Mouse (Mus musculus) lung, postnatal 0 days (tissue): ENCODE results near the gene Fstl3. TPM values are rescaled to one million over a fixed set of nuclear protein-coding genes. Genes with fewer than 3 reads are reported as not detected.
A peak's percentile ranks its signal among the peaks of the same experiment; 100 is the strongest.

ENCODE experiments used
- ATAC-seq: fragments of 200-750 bp; cut with Nextera tagmentation; 2 replicates; pipeline ENCODE4 v1.8.0; 2017; ENCODE audit warnings: moderate library complexity
- DNase-seq: peaks from one replicate; pipeline ENCODE4 v3.0.0-alpha.2; 2016; ENCODE audit warnings: low spot score
- H3K27ac ChIP-seq: fragments of 300-500 bp; sonication (generic); 2 replicates; pipeline ENCODE4 v1.5.1; 2014; ENCODE audit warnings: antibody characterized with exemption, mild to moderate bottlenecking, low read length, mixed read lengths
- H3K27me3 ChIP-seq: fragments of 300-500 bp; sonication (generic); replicated peaks from 2 replicates; pipeline ENCODE4 v1.6.1; 2014; ENCODE audit warnings: low read length, mixed read lengths; ENCODE audit not compliant: insufficient read depth
- H3K36me3 ChIP-seq: fragments of 300-500 bp; sonication (generic); 2 replicates; pipeline ENCODE4 v1.6.1; 2014; ENCODE audit warnings: low read length, mixed read lengths; ENCODE audit not compliant: insufficient read depth
- H3K4me1 ChIP-seq: fragments of 300-500 bp; sonication (generic); 2 replicates; pipeline ENCODE4 v1.6.1; 2014; ENCODE audit warnings: antibody characterized with exemption, low read depth, low read length, mixed read lengths; ENCODE audit not compliant: insufficient read depth
- H3K4me2 ChIP-seq: fragments of 300-500 bp; sonication (generic); replicated peaks from 2 replicates; pipeline ENCODE4 v1.6.1; 2014; ENCODE audit warnings: low read depth, mild to moderate bottlenecking, low read length, moderate library complexity, mixed read lengths
- H3K4me3 ChIP-seq: fragments of 300-500 bp; sonication (generic); 2 replicates; pipeline ENCODE4 v1.5.1; 2014; ENCODE audit warnings: low read depth, low read length
- H3K9ac ChIP-seq: fragments of 300-500 bp; sonication (generic); replicated peaks from 2 replicates; pipeline ENCODE4 v1.6.1; 2014; ENCODE audit warnings: low read depth, mild to moderate bottlenecking
- H3K9me3 ChIP-seq: fragments of 300-500 bp; sonication (generic); 2 replicates; pipeline ENCODE4 v1.6.1; 2016; ENCODE audit warnings: low read length, mixed read lengths
- CTCF ChIP-seq: IDR thresholded peaks from 2 replicates; pipeline ENCODE4 v1.5.1; 2016; ENCODE audit warnings: antibody characterized with exemption, mild to moderate bottlenecking
- EP300 ChIP-seq: IDR thresholded peaks from 2 replicates; pipeline ENCODE4 v1.6.1; 2016; ENCODE audit warnings: antibody characterized with exemption, mild to moderate bottlenecking, control low read depth
- WGBS: fragments of 180-500 bp; shearing (Covaris S2); extraction: QIAGEN DNeasy Blood & Tissue Kit; methylation state at CpG from one replicate; pipeline ENCODE4 v1.1.7; 2014; 5-methylcytosine and 5-hydroxymethylcytosine counted together
- polyA plus RNA-seq: library from polyadenylated mRNA; unstranded; fragments of >200 nt; fragmentation: Nextera tagmentation; extraction: Ambion mirVana; gene quantifications from 2 replicates; pipeline ENCODE4 v1.2.1, GENCODE M21; 2015

The Fstl3 gene
- polyA plus RNA-seq: 38.6 and 39.9 TPM in 2 replicates

DNA sequence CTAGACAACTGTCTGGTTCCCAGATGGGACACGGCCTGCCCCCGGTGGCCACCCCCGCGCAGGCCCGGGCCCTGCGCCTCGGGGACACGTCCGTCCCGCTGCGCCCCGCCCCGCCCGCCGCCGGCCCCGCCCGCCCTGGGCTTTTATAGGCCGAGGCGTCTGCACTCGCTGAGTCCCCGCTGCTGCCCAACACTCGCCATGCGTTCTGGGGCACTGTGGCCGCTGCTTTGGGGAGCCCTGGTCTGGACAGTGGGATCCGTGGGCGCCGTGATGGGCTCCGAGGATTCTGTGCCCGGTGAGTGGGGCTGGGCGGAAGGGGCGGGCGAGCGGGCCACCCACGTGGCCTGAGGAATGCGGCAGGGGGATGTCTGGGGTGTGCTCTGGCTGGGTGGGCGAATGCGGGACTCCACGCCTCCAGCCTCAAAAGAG is at the start of gene Fstl3:
Gene Fstl3 (plus strand): TSS at position 170 of the 429 bp plus-strand sequence.
- Histone ChIP-seq H3K4me3 (peak within 1 kb of the TSS; percentile 40), H3K4me2 (peak within 1 kb of the TSS; percentile 58), H3K27me3 (no peaks in the 10 kb centered on the region), H3K9ac (peak within 1 kb of the TSS; percentile 27; the same call in 1 of the 2 replicates), H3K27ac (peak within 1 kb of the TSS; percentile 60), H3K9me3 (no peaks in the 10 kb centered on the region), H3K36me3 (no peaks in the 10 kb centered on the region; the same call in 1 of the 2 replicates), H3K4me1 (peaks cover 17% of the 10 kb centered on the region; the same call in 1 of the 2 replicates)
- TF ChIP-seq CTCF: no peak
- no peak for TF ChIP-seq EP300
- DNase-seq: no peak
- ATAC-seq: no peak
- 3% methylated on average over 39 of the region's 39 CpGs for WGBS

DNA sequence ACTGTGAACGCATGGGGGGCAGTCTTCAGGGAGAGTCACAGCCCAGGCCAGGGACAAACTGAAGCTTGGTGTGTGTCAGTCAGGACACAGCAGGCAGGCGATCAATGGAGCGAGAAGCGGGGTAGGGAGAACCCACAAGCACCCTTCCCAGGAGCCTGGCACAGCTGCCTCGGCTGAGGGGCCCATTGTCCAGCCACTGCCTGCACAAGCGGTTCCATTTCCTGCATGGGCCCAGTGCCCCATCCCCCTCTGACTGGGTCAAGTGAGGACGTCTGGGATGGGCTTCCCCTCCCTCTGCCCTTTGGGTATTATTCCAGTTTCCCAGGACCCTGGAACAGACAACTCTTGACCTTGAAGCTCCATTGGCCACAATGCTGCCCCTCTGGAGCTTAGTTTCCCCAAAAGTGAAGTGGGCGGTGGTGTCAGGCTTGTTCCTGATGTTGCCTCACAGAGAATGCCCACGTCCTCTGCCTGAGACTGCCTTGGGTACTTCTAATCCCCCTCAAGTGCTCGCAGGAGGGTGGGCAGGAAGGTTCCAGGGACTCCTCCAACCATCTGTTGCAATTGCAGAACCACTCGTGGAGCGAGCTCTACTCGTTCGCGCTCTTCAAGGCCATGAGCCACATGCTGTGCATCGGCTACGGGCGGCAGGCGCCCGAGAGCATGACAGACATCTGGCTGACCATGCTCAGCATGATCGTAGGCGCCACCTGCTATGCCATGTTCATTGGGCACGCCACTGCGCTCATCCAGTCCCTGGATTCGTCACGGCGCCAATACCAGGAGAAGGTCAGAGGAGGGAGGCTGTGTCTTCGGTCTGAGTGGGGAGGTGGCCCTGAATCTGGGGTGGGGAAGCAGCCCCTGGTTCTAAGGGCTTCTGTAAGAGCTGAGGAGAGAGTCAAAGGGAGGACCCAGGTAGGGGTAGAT is 48.5 kb upstream of the Fstl3 start:
- Histone ChIP-seq H3K27me3 (no peaks in the 10 kb centered on the region), H3K9me3 (no peaks in the 10 kb centered on the region), H3K4me1 (no peaks in the 10 kb centered on the region), H3K4me3 (no peak overlapping the region), H3K36me3 (no peaks in the 10 kb centered on the region), H3K4me2 (no peak overlapping the region), H3K27ac (no peak overlapping the region), H3K9ac (no peak overlapping the region)
- TF ChIP-seq CTCF (no peak), EP300 (no peak)
- DNase-seq (no peak), ATAC-seq (no peak)
- WGBS: 61% methylated on average over 28 of the region's 28 CpGs

DNA sequence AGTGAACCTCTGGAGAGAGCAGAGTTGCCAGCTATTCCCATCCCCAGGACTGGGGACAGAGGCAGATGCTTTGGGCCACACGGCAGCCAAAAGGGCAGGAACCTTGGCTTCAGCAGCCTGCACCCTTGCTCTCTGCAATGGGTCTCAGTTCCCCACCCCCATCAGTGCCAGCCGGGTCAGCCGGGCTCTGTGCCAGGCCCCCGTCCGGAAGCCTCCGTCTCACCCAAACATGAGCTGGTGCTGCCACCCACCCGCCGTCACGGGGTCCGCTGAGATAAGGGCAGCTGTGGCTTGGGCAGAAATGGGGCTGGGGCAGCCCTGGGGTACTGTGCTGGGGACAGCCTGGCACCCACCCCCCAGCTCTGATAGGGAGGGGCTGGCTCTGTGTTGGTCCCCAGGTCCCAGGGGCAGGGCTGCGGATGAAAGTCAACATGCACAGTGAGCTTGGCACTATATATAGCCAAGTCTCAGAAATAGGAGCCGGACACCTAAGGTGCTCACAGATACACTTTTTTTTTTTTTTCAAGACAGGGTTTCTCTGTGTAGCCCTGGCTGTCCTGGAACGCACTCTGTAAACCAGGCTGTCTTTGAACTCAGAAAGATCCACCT is 47.6 kb upstream of the Fstl3 start:
- ATAC-seq (no peak), DNase-seq (no peak)
- no peak overlapping the region for H3K27ac ChIP-seq
- TF ChIP-seq CTCF (no peak), EP300 (no peak)
- WGBS: 50% methylated on average over 13 of the region's 13 CpGs
- no peak overlapping the region for H3K4me3 ChIP-seq
- no peaks in the 10 kb centered on the region for H3K27me3 ChIP-seq
- H3K4me2 ChIP-seq: no peak overlapping the region
- H3K9me3 ChIP-seq: no peaks in the 10 kb centered on the region
- no peaks in the 10 kb centered on the region for H3K36me3 ChIP-seq
- no peak overlapping the region for H3K9ac ChIP-seq
- H3K4me1 ChIP-seq: no peaks in the 10 kb centered on the region

DNA sequence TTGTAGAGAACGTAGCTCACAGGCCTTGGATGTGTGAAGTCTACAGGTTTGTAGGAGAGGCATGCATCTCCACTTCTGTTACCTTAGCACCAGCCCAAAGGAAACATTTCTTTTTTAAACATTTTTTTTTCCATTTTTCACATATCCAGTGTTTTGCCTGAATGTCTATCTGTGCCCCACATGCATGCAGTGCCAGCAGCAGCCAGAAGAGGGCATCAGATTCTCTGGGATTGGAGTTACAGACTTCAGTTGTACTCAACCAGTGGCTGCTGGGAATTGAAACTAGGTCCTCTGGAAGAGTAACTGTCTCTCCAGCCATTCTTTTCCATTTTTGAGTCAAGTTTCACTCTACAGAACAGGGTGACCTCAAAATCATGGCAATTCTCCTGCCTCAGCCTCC is 44.6 kb upstream of the Fstl3 start:
- Histone ChIP-seq H3K36me3 (peaks cover 14% of the 10 kb centered on the region; the same call in 1 of the 2 replicates), H3K4me3 (no peak overlapping the region), H3K27me3 (no peaks in the 10 kb centered on the region), H3K9me3 (no peaks in the 10 kb centered on the region), H3K4me1 (no peaks in the 10 kb centered on the region), H3K27ac (no peak overlapping the region), H3K4me2 (no peak overlapping the region), H3K9ac (no peak overlapping the region)
- WGBS: 93% methylated on average over 1 of the region's 1 CpGs
- TF ChIP-seq CTCF: peak; percentile 60
- TF ChIP-seq EP300: no peak
- ATAC-seq: no peak
- no peak for DNase-seq

DNA sequence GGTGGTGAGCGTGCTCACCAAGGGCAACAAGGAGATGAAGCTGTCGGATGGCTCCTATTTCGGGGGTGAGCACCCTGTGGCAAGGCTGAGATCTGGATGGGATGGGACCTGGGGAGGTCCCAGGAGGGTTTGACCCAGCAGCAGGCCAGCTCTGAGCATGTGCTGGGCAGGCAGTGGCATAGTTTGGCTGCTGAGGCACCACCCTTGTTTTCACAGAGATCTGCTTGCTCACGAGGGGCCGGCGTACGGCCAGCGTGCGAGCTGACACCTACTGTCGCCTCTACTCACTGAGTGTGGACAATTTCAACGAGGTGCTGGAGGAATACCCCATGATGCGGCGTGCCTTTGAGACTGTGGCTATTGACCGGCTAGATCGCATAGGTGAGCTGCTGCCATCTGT is 43.2 kb upstream of the Fstl3 start:
- DNase-seq (no peak), ATAC-seq (no peak)
- Histone ChIP-seq H3K27ac (no peak overlapping the region), H3K36me3 (peaks cover 22% of the 10 kb centered on the region; the same call in 1 of the 2 replicates), H3K4me3 (no peak overlapping the region), H3K4me1 (no peaks in the 10 kb centered on the region), H3K9ac (no peak overlapping the region), H3K9me3 (peaks cover 3% of the 10 kb centered on the region; the same call in 1 of the 2 replicates), H3K27me3 (no peaks in the 10 kb centered on the region), H3K4me2 (no peak overlapping the region)
- TF ChIP-seq EP300: no peak
- no peak for TF ChIP-seq CTCF
- 93% methylated on average over 15 of the region's 15 CpGs for WGBS

DNA sequence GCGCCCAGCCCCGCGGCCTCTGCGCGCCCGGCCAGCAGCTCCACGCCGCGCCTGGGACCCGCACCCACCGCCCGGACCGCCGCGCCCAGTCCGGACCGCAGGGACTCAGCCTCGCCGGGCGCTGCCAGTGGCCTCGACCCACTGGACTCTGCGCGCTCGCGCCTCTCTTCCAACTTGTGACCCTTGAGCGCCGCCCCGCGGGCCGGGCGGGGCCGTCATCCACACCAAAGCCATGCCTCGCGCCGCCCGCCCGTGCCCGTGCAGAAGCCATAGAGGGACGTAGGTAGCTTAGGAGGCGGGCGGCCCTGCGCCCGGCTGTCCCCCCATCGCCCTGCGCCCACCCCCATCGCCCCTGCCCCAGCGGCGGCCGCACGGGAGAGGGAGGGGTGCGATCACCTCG is 41.7 kb upstream of the Fstl3 start:
- DNase-seq (no peak), ATAC-seq (0 out of 2 replicates have a peak, but pooled peaks have one; percentile 26)
- 38% methylated on average over 43 of the region's 52 CpGs for whole genome bisulfite sequencing
- TF ChIP-seq CTCF: peak; percentile 12; the same call in 1 of the 2 replicates
- no peak for TF ChIP-seq EP300
- Histone ChIP-seq H3K4me3 (no peak overlapping the region), H3K9ac (no peak overlapping the region), H3K4me1 (no peaks in the 10 kb centered on the region), H3K9me3 (peaks cover 11% of the 10 kb centered on the region), H3K4me2 (no peak overlapping the region), H3K36me3 (peaks cover 38% of the 10 kb centered on the region; the same call in 1 of the 2 replicates), H3K27ac (no peak overlapping the region), H3K27me3 (no peaks in the 10 kb centered on the region)
